Mouse (Mus musculus): Measurements from ENCODE around the gene Mgmt. TPM values are rescaled to one million over a fixed set of nuclear protein-coding genes. Genes with fewer than 3 reads are reported as not detected.

The Mgmt gene
- polyA plus RNA-seq, 1 experiment from 2014 or later = 1.5 TPM

- no peaks in the 10 kb centered on the region; the same call in 1 of the 2 replicates for H3K4me1 ChIP-seq (ENCODE audit: control insufficient read depth, insufficient read depth, low read length)
- ATAC-seq (ENCODE audit: low FRiP score, low TSS enrichment) (no peak), DNase-seq (no peak)
- H3K9me3 ChIP-seq (ENCODE audit: control insufficient read depth, low read length) = no peaks in the 10 kb centered on the region
- H3K4me2 ChIP-seq (ENCODE audit: low read length) = no peak overlapping the region
- H3K4me3 ChIP-seq (replicated peaks; ENCODE audit: low read depth, low read length) = no peak overlapping the region
- 81% methylated on average over 5 of the region's 5 CpGs for WGBS
- H3K27me3 ChIP-seq (ENCODE audit: control insufficient read depth, insufficient read depth, low read length) = no peaks in the 10 kb centered on the region
- no peaks in the 10 kb centered on the region for H3K36me3 ChIP-seq (ENCODE audit: control insufficient read depth, insufficient read depth, low read length)
- no peak overlapping the region for H3K9ac ChIP-seq (replicated peaks; ENCODE audit: low read length)
- no peak overlapping the region for H3K27ac ChIP-seq (replicated peaks; ENCODE audit: low read depth, low read length)
Observed at GRCm38 (mm10) chr7:136943886-136944285, 49.5 kb downstream of the Mgmt start.

- WGBS = 80% methylated on average over 10 of the region's 10 CpGs
- Histone ChIP-seq H3K4me3 (replicated peaks; ENCODE audit: low read depth, low read length) (no peak overlapping the region), H3K27ac (replicated peaks; ENCODE audit: low read depth, low read length) (no peak overlapping the region), H3K36me3 (ENCODE audit: control insufficient read depth, insufficient read depth, low read length) (no peaks in the 10 kb centered on the region), H3K4me1 (ENCODE audit: control insufficient read depth, insufficient read depth, low read length) (no peaks in the 10 kb centered on the region; the same call in 1 of the 2 replicates), H3K9ac (replicated peaks; ENCODE audit: low read length) (no peak overlapping the region), H3K4me2 (ENCODE audit: low read length) (no peak overlapping the region), H3K9me3 (ENCODE audit: control insufficient read depth, low read length) (no peaks in the 10 kb centered on the region), H3K27me3 (ENCODE audit: control insufficient read depth, insufficient read depth, low read length) (no peaks in the 10 kb centered on the region)
- DNase-seq (no peak), ATAC-seq (ENCODE audit: low FRiP score, low TSS enrichment) (no peak)
Observed at GRCm38 (mm10) chr7:136945697-136946096, 51.3 kb downstream of the Mgmt start.

- ATAC-seq (ENCODE audit: low FRiP score, low TSS enrichment) (no peak), DNase-seq (no peak)
- Histone ChIP-seq H3K27me3 (ENCODE audit: control insufficient read depth, insufficient read depth, low read length) (no peaks in the 10 kb centered on the region), H3K4me3 (replicated peaks; ENCODE audit: low read depth, low read length) (no peak overlapping the region), H3K9ac (replicated peaks; ENCODE audit: low read length) (no peak overlapping the region), H3K4me2 (ENCODE audit: low read length) (no peak overlapping the region), H3K4me1 (ENCODE audit: control insufficient read depth, insufficient read depth, low read length) (no peaks in the 10 kb centered on the region; the same call in 1 of the 2 replicates), H3K27ac (replicated peaks; ENCODE audit: low read depth, low read length) (no peak overlapping the region), H3K36me3 (ENCODE audit: control insufficient read depth, insufficient read depth, low read length) (no peaks in the 10 kb centered on the region), H3K9me3 (ENCODE audit: control insufficient read depth, low read length) (no peaks in the 10 kb centered on the region)
- 84% methylated on average over 9 of the region's 9 CpGs for WGBS
Observed at GRCm38 (mm10) chr7:136946131-136946530, 51.7 kb downstream of the Mgmt start.

GRCm38 (mm10) chr7:136948275-136948810 lies 53.9 kb downstream of the Mgmt start:
- Histone ChIP-seq H3K27ac (replicated peaks; ENCODE audit: low read depth, low read length) (no peak overlapping the region), H3K9me3 (ENCODE audit: control insufficient read depth, low read length) (no peaks in the 10 kb centered on the region), H3K27me3 (ENCODE audit: control insufficient read depth, insufficient read depth, low read length) (no peaks in the 10 kb centered on the region), H3K9ac (replicated peaks; ENCODE audit: low read length) (no peak overlapping the region), H3K4me2 (ENCODE audit: low read length) (no peak overlapping the region), H3K36me3 (ENCODE audit: control insufficient read depth, insufficient read depth, low read length) (no peaks in the 10 kb centered on the region), H3K4me1 (ENCODE audit: control insufficient read depth, insufficient read depth, low read length) (peaks cover 3% of the 10 kb centered on the region), H3K4me3 (replicated peaks; ENCODE audit: low read depth, low read length) (no peak overlapping the region)
- 20% methylated on average over 6 of the region's 6 CpGs for WGBS
- peak; percentile 33 for DNase-seq
- no peak for ATAC-seq (ENCODE audit: low FRiP score, low TSS enrichment)

GRCm38 (mm10) chr7:136952608-136953007 lies 58.2 kb downstream of the Mgmt start:
- Histone ChIP-seq H3K27me3 (ENCODE audit: control insufficient read depth, insufficient read depth, low read length) (no peaks in the 10 kb centered on the region), H3K9me3 (ENCODE audit: control insufficient read depth, low read length) (no peaks in the 10 kb centered on the region), H3K4me2 (ENCODE audit: low read length) (no peak overlapping the region), H3K27ac (replicated peaks; ENCODE audit: low read depth, low read length) (no peak overlapping the region), H3K36me3 (ENCODE audit: control insufficient read depth, insufficient read depth, low read length) (no peaks in the 10 kb centered on the region), H3K4me1 (ENCODE audit: control insufficient read depth, insufficient read depth, low read length) (peaks cover 8% of the 10 kb centered on the region), H3K9ac (replicated peaks; ENCODE audit: low read length) (no peak overlapping the region), H3K4me3 (replicated peaks; ENCODE audit: low read depth, low read length) (no peak overlapping the region)
- peak; percentile 26 for DNase-seq
- ATAC-seq (ENCODE audit: low FRiP score, low TSS enrichment) = no peak
- 62% methylated on average over 7 of the region's 7 CpGs for WGBS

GRCm38 (mm10) chr7:136953251-136953650 lies 58.8 kb downstream of the Mgmt start:
- H3K27me3 ChIP-seq (ENCODE audit: control insufficient read depth, insufficient read depth, low read length) = no peaks in the 10 kb centered on the region
- H3K4me1 ChIP-seq (ENCODE audit: control insufficient read depth, insufficient read depth, low read length) = peaks cover 8% of the 10 kb centered on the region
- H3K36me3 ChIP-seq (ENCODE audit: control insufficient read depth, insufficient read depth, low read length) = no peaks in the 10 kb centered on the region
- no peak overlapping the region for H3K4me2 ChIP-seq (ENCODE audit: low read length)
- H3K4me3 ChIP-seq (replicated peaks; ENCODE audit: low read depth, low read length) = no peak overlapping the region
- ATAC-seq (ENCODE audit: low FRiP score, low TSS enrichment) (no peak), DNase-seq (peak; percentile 20)
- H3K9me3 ChIP-seq (ENCODE audit: control insufficient read depth, low read length) = no peaks in the 10 kb centered on the region
- H3K27ac ChIP-seq (replicated peaks; ENCODE audit: low read depth, low read length) = no peak overlapping the region
- H3K9ac ChIP-seq (replicated peaks; ENCODE audit: low read length) = no peak overlapping the region
- 27% methylated on average over 3 of the region's 3 CpGs for WGBS

- no peaks in the 10 kb centered on the region for H3K9me3 ChIP-seq (ENCODE audit: control insufficient read depth, low read length)
- DNase-seq (no peak), ATAC-seq (ENCODE audit: low FRiP score, low TSS enrichment) (no peak)
- no peaks in the 10 kb centered on the region for H3K27me3 ChIP-seq (ENCODE audit: control insufficient read depth, insufficient read depth, low read length)
- no peaks in the 10 kb centered on the region for H3K4me1 ChIP-seq (ENCODE audit: control insufficient read depth, insufficient read depth, low read length)
- H3K27ac ChIP-seq (replicated peaks; ENCODE audit: low read depth, low read length) = no peak overlapping the region
- H3K9ac ChIP-seq (replicated peaks; ENCODE audit: low read length) = no peak overlapping the region
- H3K4me3 ChIP-seq (replicated peaks; ENCODE audit: low read depth, low read length) = no peak overlapping the region
- H3K36me3 ChIP-seq (ENCODE audit: control insufficient read depth, insufficient read depth, low read length) = no peaks in the 10 kb centered on the region
- WGBS = 94% methylated on average over 7 of the region's 7 CpGs
- no peak overlapping the region for H3K4me2 ChIP-seq (ENCODE audit: low read length)
Observed at GRCm38 (mm10) chr7:136972361-136972760, 77.9 kb downstream of the Mgmt start.

- DNase-seq = no peak
- H3K9me3 ChIP-seq (ENCODE audit: control insufficient read depth, low read length) = no peaks in the 10 kb centered on the region
Observed at GRCm38 (mm10) chr7:136975001-136975400, 80.6 kb downstream of the Mgmt start.

GRCm38 (mm10) chr7:136997456-136997855 lies 103.0 kb downstream of the Mgmt start:
- no peaks in the 10 kb centered on the region for H3K9me3 ChIP-seq (ENCODE audit: control insufficient read depth, low read length)
- H3K9ac ChIP-seq (replicated peaks; ENCODE audit: low read length) = no peak overlapping the region
- H3K36me3 ChIP-seq (ENCODE audit: control insufficient read depth, insufficient read depth, low read length) = no peaks in the 10 kb centered on the region
- DNase-seq (no peak), ATAC-seq (ENCODE audit: low FRiP score, low TSS enrichment) (no peak)
- no peak overlapping the region for H3K27ac ChIP-seq (replicated peaks; ENCODE audit: low read depth, low read length)
- H3K4me1 ChIP-seq (ENCODE audit: control insufficient read depth, insufficient read depth, low read length) = peaks cover 11% of the 10 kb centered on the region
- WGBS = 86% methylated on average over 15 of the region's 15 CpGs
- H3K27me3 ChIP-seq (ENCODE audit: control insufficient read depth, insufficient read depth, low read length) = no peaks in the 10 kb centered on the region
- H3K4me2 ChIP-seq (ENCODE audit: low read length) = no peak overlapping the region
- no peak overlapping the region for H3K4me3 ChIP-seq (replicated peaks; ENCODE audit: low read depth, low read length)

More at GRCm38 (mm10) chr7:136975001-136975400, 80.6 kb downstream of the Mgmt start:
- no peaks in the 10 kb centered on the region for H3K27me3 ChIP-seq (ENCODE audit: control insufficient read depth, insufficient read depth, low read length)
- H3K27ac ChIP-seq (replicated peaks; ENCODE audit: low read depth, low read length) = no peak overlapping the region
- no peak overlapping the region for H3K9ac ChIP-seq (replicated peaks; ENCODE audit: low read length)
- no peak for ATAC-seq (ENCODE audit: low FRiP score, low TSS enrichment)
- no peak overlapping the region for H3K4me3 ChIP-seq (replicated peaks; ENCODE audit: low read depth, low read length)
- no peaks in the 10 kb centered on the region for H3K4me1 ChIP-seq (ENCODE audit: control insufficient read depth, insufficient read depth, low read length)
- no peaks in the 10 kb centered on the region for H3K36me3 ChIP-seq (ENCODE audit: control insufficient read depth, insufficient read depth, low read length)
- 95% methylated on average over 5 of the region's 5 CpGs for WGBS
- H3K4me2 ChIP-seq (ENCODE audit: low read length) = no peak overlapping the region
